Mouse (Mus musculus) MEL (cell line): ENCODE data around the gene Gab2.

ENCODE experiments used
- CTCF ChIP-seq, 3 experiments: IDR thresholded peaks in 2 of 3; conservative IDR thresholded peaks in 1 of 3; 2 replicates each; pipeline ENCODE4 v1.5.1; 2011 to 2012; ENCODE audit warnings: low read length in 3 of 3, low read depth in 2 of 3, mild to moderate bottlenecking in 2 of 3, improper control_type of control experiment in 1 of 3, inconsistent platforms in 1 of 3, mixed read lengths in 1 of 3, moderate library complexity in 1 of 3; ENCODE audit not compliant: control insufficient read depth in 1 of 3, insufficient read depth in 1 of 3, poor library complexity in 1 of 3, severe bottlenecking in 1 of 3
- USF1 ChIP-seq: IDR thresholded peaks from 2 replicates; pipeline ENCODE4 v1.6.1; 2014; ENCODE audit warnings: low read depth, mild to moderate bottlenecking, inconsistent platforms, low read length, improper control_type of control experiment, moderate library complexity

DNA sequence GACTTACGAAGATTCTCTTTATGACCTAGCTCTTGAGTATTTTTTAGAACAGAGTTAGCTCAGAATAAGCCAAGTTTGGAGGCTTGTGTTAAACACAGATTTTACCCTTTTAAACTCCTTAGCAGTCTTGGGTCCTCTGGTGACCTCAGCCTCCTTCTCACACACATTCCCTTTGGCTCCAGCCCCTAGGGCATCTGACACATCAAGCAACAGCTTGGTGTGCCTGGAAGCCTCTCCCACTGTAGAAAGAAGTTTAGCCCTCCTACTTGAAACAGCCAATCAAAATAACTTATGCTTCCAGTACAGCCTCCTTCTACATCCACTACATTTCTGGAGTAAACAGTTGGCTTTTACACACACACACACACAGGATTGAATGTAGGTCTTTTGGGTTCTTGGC is 2.8 kb downstream of the Gab2 start:
- no peak for TF ChIP-seq CTCF (IDR thresholded peaks at IDR 0.05 in 2 of 3, conservative IDR thresholded peaks at IDR 0.05 in 1 of 3; ENCODE audit: control insufficient read depth in 1 of 3, insufficient read depth in 1 of 3, low read depth in 2 of 3, low read length in 3 of 3, poor library complexity in 1 of 3, severe bottlenecking in 1 of 3)
- TF ChIP-seq USF1: no peak
